Mouse (Mus musculus): Measurements from ENCODE around the gene Tldc2. TPM values are rescaled to one million over a fixed set of nuclear protein-coding genes. Genes with fewer than 3 reads are reported as not detected.

Tldc2 gene
- total RNA-seq, 2 experiments from 2014 or later, result not detected

- intact Hi-C loops (cut with DNase I), result loop anchor here (5.0 kb wide), 1 partner anchor 35 kb away; no protein-coding TSS in a partner anchor
- DNase-seq, result peak; percentile 49 to 68
Measured at GRCm38 (mm10) chr2:157077160-157077559, 9.7 kb upstream of the Tldc2 start.

- DNase-seq, result peak; percentile 92 to 94
- intact Hi-C loops (cut with DNase I), result loop anchor here (2.0 to 5.0 kb wide), 2 partner anchors 35 to 47 kb away; no protein-coding TSS in a partner anchor
Measured at GRCm38 (mm10) chr2:157077641-157078058, 9.2 kb upstream of the Tldc2 start.

GRCm38 (mm10) chr2:157078059-157078792 is 8.6 kb upstream of the Tldc2 start:
- intact Hi-C loops (cut with DNase I), result loop anchor here (2.0 to 5.0 kb wide), 2 partner anchors 36 to 47 kb away; no protein-coding TSS in a partner anchor
- DNase-seq, result peak in 1 of 2 experiments; percentile 52

- DNase-seq, result peak; percentile 91 to 96
- intact Hi-C loops (cut with DNase I), result loop anchor here (2.0 to 5.0 kb wide), 2 partner anchors 37 to 48 kb away; no protein-coding TSS in a partner anchor
Measured at GRCm38 (mm10) chr2:157078793-157079700, 7.8 kb upstream of the Tldc2 start, which contains the start of gene Soga1. TSS of gene Soga1 (minus strand) at chr2:157079254.

- DNase-seq, result no peak
- intact Hi-C loops (cut with DNase I), result loop anchor here (2.0 to 5.0 kb wide), 3 partner anchors 37 to 207 kb away; no protein-coding TSS in a partner anchor
Measured at GRCm38 (mm10) chr2:157079701-157080180, 7.1 kb upstream of the Tldc2 start.

GRCm38 (mm10) chr2:157081331-157081730 is 5.5 kb upstream of the Tldc2 start:
- intact Hi-C loops (cut with DNase I), result loop anchor here (5.0 kb wide), 1 partner anchor 209 kb away; no protein-coding TSS in a partner anchor
- no peak for DNase-seq

- DNase-seq, result no peak
- intact Hi-C loops (cut with DNase I), result loop anchor here (5.0 kb wide), 1 partner anchor 210 kb away; no protein-coding TSS in a partner anchor
Measured at GRCm38 (mm10) chr2:157081960-157082359, 4.9 kb upstream of the Tldc2 start.

GRCm38 (mm10) chr2:157084831-157085585 is 1.8 kb upstream of the Tldc2 start:
- intact Hi-C loops (cut with DNase I), result loop anchor here (5.0 kb wide), 1 partner anchor 213 kb away; no protein-coding TSS in a partner anchor
- no peak for DNase-seq

GRCm38 (mm10) chr2:157087536-157088317 is 872 bp downstream of the Tldc2 start:
- intact Hi-C loops (cut with DNase I), result no loop called here
- DNase-seq, result no peak

GRCm38 (mm10) chr2:157092024-157092423 is 5.2 kb downstream of the Tldc2 start:
- intact Hi-C loops (cut with DNase I), result no loop called here
- DNase-seq, result peak in 1 of 2 experiments; percentile 52

- peak; percentile 76 to 90 for DNase-seq
- intact Hi-C loops (cut with DNase I), result loop anchor here (2.0 to 5.0 kb wide), 3 partner anchors 64 to 288 kb away; no protein-coding TSS in a partner anchor
Measured at GRCm38 (mm10) chr2:157095005-157095755, 8.3 kb downstream of the Tldc2 start.

- DNase-seq, result no peak
- intact Hi-C loops (cut with DNase I), result loop anchor here (5.0 kb wide), 1 partner anchor 292 kb away; no protein-coding TSS in a partner anchor
Measured at GRCm38 (mm10) chr2:157099532-157100318, 12.9 kb downstream of the Tldc2 start.

GRCm38 (mm10) chr2:157100319-157100605 is 13.4 kb downstream of the Tldc2 start:
- intact Hi-C loops (cut with DNase I), result no loop called here
- no peak for DNase-seq

- intact Hi-C loops (cut with DNase I), result no loop called here
- DNase-seq, result no peak
Measured at GRCm38 (mm10) chr2:157101650-157102049, 14.8 kb downstream of the Tldc2 start.

- intact Hi-C loops (cut with DNase I), result no loop called here
- no peak for DNase-seq
Measured at GRCm38 (mm10) chr2:157102256-157102655, 15.4 kb downstream of the Tldc2 start.

- DNase-seq, result no peak
- intact Hi-C loops (cut with DNase I), result no loop called here
Measured at GRCm38 (mm10) chr2:157104454-157104853, 17.6 kb downstream of the Tldc2 start.

- intact Hi-C loops (cut with DNase I), result no loop called here
- DNase-seq, result no peak
Measured at GRCm38 (mm10) chr2:157108236-157108635, 21.4 kb downstream of the Tldc2 start.
